Mouse (Mus musculus) heart, adult 2 months (tissue): ENCODE measurements around the gene Dtnb.

Source experiments
- EP300 ChIP-seq: fragments of 200-500 bp; IDR thresholded peaks from 2 replicates; pipeline ENCODE4 v1.6.1; 2011; ENCODE audit warnings: low read depth, low read length, control low read depth; ENCODE audit not compliant: insufficient read depth
- POLR2A ChIP-seq: fragments of 200-500 bp; IDR thresholded peaks from 2 replicates; pipeline ENCODE4 v1.6.1; 2011; ENCODE audit warnings: mild to moderate bottlenecking, low read depth, low read length, control low read depth; ENCODE audit not compliant: insufficient read depth

DNA sequence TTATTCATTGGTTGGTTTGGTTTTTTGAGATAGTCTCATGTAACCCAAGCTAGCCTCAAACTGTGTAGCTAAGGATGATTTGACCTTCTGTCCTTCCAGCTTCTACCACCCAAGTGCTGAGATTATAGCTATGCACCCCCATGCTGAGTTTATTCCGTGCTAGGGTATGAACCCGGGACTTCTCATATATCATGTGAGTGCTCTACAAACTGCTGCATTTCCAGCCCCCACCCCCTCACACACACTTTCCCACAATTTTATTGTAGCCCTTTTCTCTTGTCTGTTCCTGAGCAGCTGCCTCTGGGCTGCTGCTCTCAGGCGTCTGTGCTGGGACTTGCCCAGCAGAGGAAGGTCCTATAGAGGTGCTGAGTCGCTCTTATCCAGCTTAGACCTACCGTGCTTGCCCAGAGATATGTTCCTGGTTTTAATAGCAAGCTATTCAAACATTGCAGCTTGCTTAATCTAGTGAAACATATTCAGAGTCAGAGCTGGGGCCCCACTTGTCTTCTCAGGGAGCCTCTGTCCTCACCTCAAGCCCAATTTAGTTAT lies 152.7 kb downstream of the Dtnb start:
- TF ChIP-seq POLR2A (no peak), EP300 (no peak)
